Mouse (Mus musculus) C2C12 (cell line): Measurements from ENCODE around the gene Zdhhc20.

Experiments
- CEBPB ChIP-seq: IDR thresholded peaks from one replicate; pipeline ENCODE4 v1.6.1; 2011; ENCODE audit warnings: low read depth, mild to moderate bottlenecking, control low read depth, moderate library complexity
- CTCF ChIP-seq: IDR thresholded peaks from one replicate; pipeline ENCODE4 v1.5.1; 2011; ENCODE audit not compliant: control insufficient read depth, insufficient read depth, insufficient read length
- FOSL1 ChIP-seq: IDR thresholded peaks from one replicate; pipeline ENCODE4 v1.8.0; 2011; ENCODE audit warnings: mild to moderate bottlenecking, low read length; ENCODE audit not compliant: poor library complexity, insufficient read depth, severe bottlenecking
- MAX ChIP-seq: IDR thresholded peaks from one replicate; pipeline ENCODE4 v1.6.1; 2011; ENCODE audit warnings: mild to moderate bottlenecking, control low read depth
- USF1 ChIP-seq: IDR thresholded peaks from one replicate; pipeline ENCODE4 v1.6.1; 2011; ENCODE audit warnings: low read depth, mild to moderate bottlenecking, control low read depth, moderate library complexity

- TF ChIP-seq CTCF (no peak), MAX (no peak), FOSL1 (no peak), CEBPB (no peak), USF1 (no peak)
These were observed 11.9 kb upstream of the Zdhhc20 start for GRCm38 (mm10) chr14:57901998-57902397.
